Mouse (Mus musculus) right cerebral cortex, postnatal 14 days (tissue): Measurements from ENCODE around the gene Olfr513.

Source experiments
- DNase-seq: peaks from one replicate; pipeline ENCODE4 v3.0.0; 2022

The Olfr513 gene

DNA sequence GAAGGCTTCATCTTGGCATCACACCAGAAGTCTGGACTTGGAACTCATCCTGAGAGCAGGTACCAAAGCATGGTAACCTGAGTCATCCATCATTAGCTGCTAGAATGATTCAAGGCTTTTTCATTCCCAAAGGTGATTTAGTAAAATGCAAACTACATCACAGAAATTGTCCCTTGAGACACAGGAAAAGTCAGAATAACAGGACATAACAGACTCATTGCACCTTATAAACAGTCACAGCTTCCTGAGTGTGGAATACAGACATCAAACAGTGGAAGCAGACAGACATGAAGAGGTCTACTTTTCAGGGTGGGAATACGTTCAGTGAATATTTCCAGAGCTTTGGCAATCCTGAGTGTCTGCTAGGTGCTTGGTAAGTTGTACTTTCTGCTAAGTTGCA, at the start of gene Olfr513:
Gene Olfr513, plus strand, starts transcription at position 301 of the 400 bp plus-strand sequence.
- DNase-seq: no peak

GRCm38 (mm10) chr7:108713020-108713419, 37.8 kb upstream of the Olfr513 start, which contains the start of gene Olfr512:
Gene Olfr512 (plus strand): TSS chr7:108713320.
- DNase-seq: no peak

GRCm38 (mm10) chr7:108760411-108760810, 9.6 kb downstream of the Olfr513 start:
- no peak for DNase-seq

DNA sequence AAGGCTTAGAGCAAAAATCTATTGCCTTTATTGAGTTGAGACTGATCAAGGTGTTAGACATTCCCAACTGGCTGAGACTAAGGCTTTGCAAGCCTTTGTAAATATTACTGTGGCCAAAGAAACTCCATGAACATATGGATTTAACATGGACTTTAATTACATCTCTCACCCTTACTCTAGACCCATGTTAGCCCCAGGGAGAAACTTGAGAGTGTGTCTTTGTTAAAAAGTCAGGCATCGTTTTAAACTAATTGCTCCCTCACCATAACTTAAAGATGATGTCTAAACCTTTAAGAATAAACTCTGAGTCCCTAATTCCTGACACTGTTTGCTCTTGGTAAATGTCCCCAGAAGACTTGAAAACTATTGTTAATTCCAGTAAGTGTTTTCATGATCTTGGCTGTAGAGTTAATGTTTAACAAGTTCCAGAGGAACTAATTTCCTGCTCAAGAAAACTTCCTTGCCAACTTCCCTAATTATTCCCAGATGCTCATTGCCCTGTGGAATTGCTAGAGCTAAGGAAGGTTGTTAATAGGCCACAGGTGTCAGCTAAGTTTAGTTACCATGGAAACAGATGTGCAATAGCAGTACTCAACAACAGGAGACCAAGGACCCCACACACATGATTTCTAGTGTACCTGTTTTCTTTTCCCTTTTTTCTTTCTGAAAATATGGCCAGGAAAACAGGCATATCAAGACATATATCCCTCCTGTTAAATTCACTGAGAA, 46.6 kb downstream of the Olfr513 start:
- DNase-seq: no peak
